Mouse (Mus musculus) heart, embryonic 16.5 days (tissue): Measurements from ENCODE around the gene Lypd8. TPM values are rescaled to one million over a fixed set of nuclear protein-coding genes. Genes with fewer than 3 reads are reported as not detected.
"Not testable (repeated sequence)": the region's sequence is repeated elsewhere in the genome, so short reads cannot be mapped to it uniquely, and the experiment has no call there.

Source experiments
- ATAC-seq: fragments of 200-750 bp; cut with Nextera tagmentation; replicated peaks from 2 replicates; pipeline ENCODE4 v1.8.0; 2017; ENCODE audit warnings: moderate number of reproducible peaks; ENCODE audit not compliant: insufficient read depth, low FRiP score; ENCODE audit errors: extremely low read depth
- H3K27ac ChIP-seq: fragments of 300-500 bp; sonication (generic); 2 replicates; pipeline ENCODE4 v1.5.1; 2014; ENCODE audit warnings: mild to moderate bottlenecking, low read length, control low read depth, moderate library complexity
- H3K27me3 ChIP-seq: fragments of 300-500 bp; sonication (generic); 2 replicates; pipeline ENCODE4 v1.6.1; 2014; ENCODE audit warnings: low read length, mixed read lengths; ENCODE audit not compliant: control insufficient read depth, insufficient read depth
- H3K36me3 ChIP-seq: fragments of 300-500 bp; sonication (generic); 2 replicates; pipeline ENCODE4 v1.6.1; 2014; ENCODE audit not compliant: control insufficient read depth, insufficient read depth
- H3K4me1 ChIP-seq: fragments of 300-500 bp; sonication (generic); 2 replicates; pipeline ENCODE4 v1.6.1; 2014; ENCODE audit warnings: low read length, mixed read lengths; ENCODE audit not compliant: control insufficient read depth, insufficient read depth
- H3K4me2 ChIP-seq: fragments of 300-500 bp; sonication (generic); 2 replicates; pipeline ENCODE4 v1.6.1; 2014; ENCODE audit warnings: low read depth, mild to moderate bottlenecking, control low read depth, low read length
- H3K4me3 ChIP-seq: fragments of 300-500 bp; sonication (generic); 2 replicates; pipeline ENCODE4 v1.5.1; 2014; ENCODE audit warnings: mild to moderate bottlenecking, control low read depth, low read length
- H3K9ac ChIP-seq: fragments of 300-500 bp; sonication (generic); 2 replicates; pipeline ENCODE4 v1.6.1; 2014; ENCODE audit warnings: low read length, control low read depth
- H3K9me3 ChIP-seq: fragments of 300-500 bp; sonication (generic); replicated peaks from 2 replicates; pipeline ENCODE4 v1.6.1; 2016; ENCODE audit warnings: low read length; ENCODE audit not compliant: control insufficient read depth
- whole genome bisulfite sequencing: fragments of 180-500 bp; shearing (Covaris S2); extraction: QIAGEN DNeasy Blood & Tissue Kit; methylation state at CpG from one replicate; pipeline ENCODE4 v1.1.7; 2014; 5-methylcytosine and 5-hydroxymethylcytosine counted together
- polyA plus RNA-seq: library from polyadenylated mRNA; unstranded; fragments of >200 nt; fragmentation: Nextera tagmentation; extraction: Ambion mirVana; gene quantifications from 2 replicates; pipeline ENCODE4 v1.2.1, GENCODE M21; 2015

The Lypd8 gene
- polyA plus RNA-seq, 1 experiment from 2014 or later: 1.4 TPM

- Histone ChIP-seq H3K36me3 (no peaks in the 10 kb centered on the region), H3K9ac (no peak overlapping the region), H3K4me3 (no peak overlapping the region), H3K27me3 (no peaks in the 10 kb centered on the region), H3K9me3 (no peaks in the 10 kb centered on the region), H3K4me2 (no peak overlapping the region), H3K4me1 (no peaks in the 10 kb centered on the region; the same call in 1 of the 2 replicates), H3K27ac (no peak overlapping the region)
- 20% methylated on average over 7 of the region's 7 CpGs for WGBS
- ATAC-seq: no peak
These were observed 25.9 kb upstream of the Lypd8 start for GRCm38 (mm10) chr11:58352681-58353548.

DNA sequence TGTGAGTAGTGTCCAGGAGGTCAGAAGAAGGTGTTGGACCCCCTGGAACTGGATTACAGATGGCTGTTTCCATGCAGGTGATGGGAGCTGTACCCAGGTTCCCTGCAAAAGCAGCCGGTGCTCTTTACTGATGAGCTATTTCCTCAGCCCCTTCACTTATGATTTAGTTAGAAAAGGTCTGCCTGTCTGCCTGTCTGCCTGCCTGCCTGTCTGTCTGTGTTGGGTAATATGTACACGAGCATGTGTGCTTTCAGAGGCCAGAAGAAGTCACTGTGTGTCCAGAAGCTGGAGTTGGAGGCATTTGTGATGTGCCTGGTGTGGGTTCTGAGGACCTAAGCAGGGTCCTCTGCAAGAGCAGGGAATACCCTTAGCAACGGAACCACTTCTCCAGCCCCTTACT, 25.1 kb upstream of the Lypd8 start:
- H3K4me3 ChIP-seq: no peak overlapping the region
- H3K36me3 ChIP-seq: no peaks in the 10 kb centered on the region
- no peaks in the 10 kb centered on the region for H3K27me3 ChIP-seq
- H3K9ac ChIP-seq: no peak overlapping the region
- no peaks in the 10 kb centered on the region for H3K9me3 ChIP-seq
- H3K4me1 ChIP-seq: no peaks in the 10 kb centered on the region; the same call in 1 of the 2 replicates
- WGBS: 60% methylated on average over 3 of the region's 3 CpGs
- ATAC-seq: no peak
- no peak overlapping the region for H3K27ac ChIP-seq
- H3K4me2 ChIP-seq: no peak overlapping the region

- H3K9me3 ChIP-seq: no peaks in the 10 kb centered on the region
- H3K27ac ChIP-seq: no peak overlapping the region
- no peaks in the 10 kb centered on the region for H3K36me3 ChIP-seq
- 47% methylated on average over 10 of the region's 10 CpGs for WGBS
- H3K27me3 ChIP-seq: no peaks in the 10 kb centered on the region
- H3K4me2 ChIP-seq: no peak overlapping the region
- no peaks in the 10 kb centered on the region; the same call in 1 of the 2 replicates for H3K4me1 ChIP-seq
- no peak overlapping the region for H3K4me3 ChIP-seq
- no peak for ATAC-seq
- H3K9ac ChIP-seq: no peak overlapping the region
These were observed 24.4 kb upstream of the Lypd8 start for GRCm38 (mm10) chr11:58354476-58354875.

- no peak for ATAC-seq
- H3K4me2 ChIP-seq: no peak overlapping the region
- 81% methylated on average over 3 of the region's 3 CpGs for WGBS
These were observed 23.9 kb upstream of the Lypd8 start for GRCm38 (mm10) chr11:58354927-58355326.

DNA sequence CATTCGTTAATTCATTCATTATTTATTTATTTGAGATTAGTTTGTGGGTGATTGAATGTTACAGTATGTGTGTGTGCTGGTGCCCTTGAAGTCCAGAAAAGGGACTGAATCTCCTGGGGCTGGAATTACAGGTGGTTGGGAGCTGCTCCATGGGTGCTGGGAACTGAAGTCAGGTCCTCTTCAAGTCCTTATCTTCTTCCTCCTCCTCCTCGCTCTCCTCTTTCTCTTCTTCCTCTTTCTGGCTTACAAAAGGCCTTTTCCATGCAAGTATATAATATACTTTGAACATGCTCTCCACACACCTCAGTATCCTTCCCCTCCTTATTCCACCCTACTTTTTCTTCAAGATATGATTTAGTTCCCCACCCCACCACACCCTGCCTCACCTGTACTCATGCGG, 21.8 kb upstream of the Lypd8 start:
- H3K9ac ChIP-seq: no peak overlapping the region
- no peak overlapping the region for H3K4me3 ChIP-seq
- no peaks in the 10 kb centered on the region for H3K36me3 ChIP-seq
- no peak overlapping the region for H3K27ac ChIP-seq
- no peaks in the 10 kb centered on the region; the same call in 1 of the 2 replicates for H3K4me1 ChIP-seq
- WGBS: 90% methylated on average over 3 of the region's 3 CpGs
- no peak overlapping the region for H3K4me2 ChIP-seq
- no peaks in the 10 kb centered on the region for H3K9me3 ChIP-seq
- H3K27me3 ChIP-seq: no peaks in the 10 kb centered on the region
- ATAC-seq: no peak

More at GRCm38 (mm10) chr11:58354927-58355326, 23.9 kb upstream of the Lypd8 start:
- H3K9ac ChIP-seq: no peak overlapping the region
- no peaks in the 10 kb centered on the region for H3K36me3 ChIP-seq
- H3K9me3 ChIP-seq: no peaks in the 10 kb centered on the region
- H3K4me1 ChIP-seq: no peaks in the 10 kb centered on the region; the same call in 1 of the 2 replicates
- no peaks in the 10 kb centered on the region for H3K27me3 ChIP-seq
- H3K27ac ChIP-seq: no peak overlapping the region
- H3K4me3 ChIP-seq: no peak overlapping the region

DNA sequence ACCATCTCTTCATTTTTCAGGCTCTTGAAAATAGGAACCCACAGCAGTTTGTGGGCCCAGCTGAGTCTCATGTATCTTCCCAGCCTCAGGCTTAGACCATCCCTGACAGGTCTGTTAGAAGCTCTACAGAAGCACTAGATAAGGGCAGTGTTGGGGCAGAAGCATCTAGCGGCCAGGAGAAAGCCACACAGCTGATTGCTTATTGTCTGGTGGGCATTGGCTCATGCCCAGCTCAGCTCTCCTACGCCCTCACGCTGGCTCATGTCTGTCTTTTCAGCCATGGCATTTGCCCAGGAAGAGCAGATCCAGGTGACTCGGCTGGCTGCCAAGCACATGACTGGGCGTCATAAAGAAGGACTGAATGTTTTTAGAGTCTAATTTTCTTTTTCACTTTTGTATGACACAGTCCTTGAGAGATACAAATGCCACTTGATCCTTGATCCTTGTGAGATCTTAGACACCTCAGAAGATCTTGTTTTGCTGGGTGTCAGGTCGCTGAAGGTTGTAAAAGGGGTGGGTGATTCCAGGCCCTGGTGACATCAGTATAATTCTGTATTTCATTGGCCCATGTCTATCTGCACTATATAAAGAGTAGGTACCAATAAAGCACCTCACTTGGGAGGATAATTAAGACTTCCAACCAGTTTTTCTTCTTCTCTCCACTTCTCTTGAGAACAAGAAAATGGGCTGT, 20.9 kb upstream of the Lypd8 start:
- Histone ChIP-seq H3K4me2 (no peak overlapping the region), H3K4me1 (no peaks in the 10 kb centered on the region; the same call in 1 of the 2 replicates), H3K4me3 (no peak overlapping the region), H3K27me3 (no peaks in the 10 kb centered on the region), H3K36me3 (no peaks in the 10 kb centered on the region), H3K9me3 (no peaks in the 10 kb centered on the region), H3K9ac (no peak overlapping the region), H3K27ac (no peak overlapping the region)
- no peak for ATAC-seq
- 66% methylated on average over 6 of the region's 6 CpGs for WGBS

- H3K9me3 ChIP-seq, H3K9ac ChIP-seq: not testable (repeated sequence)
- WGBS: no CpG with 5 or more reads among the region's 6 CpGs
These were observed 16.3 kb upstream of the Lypd8 start for GRCm38 (mm10) chr11:58362562-58362961.

DNA sequence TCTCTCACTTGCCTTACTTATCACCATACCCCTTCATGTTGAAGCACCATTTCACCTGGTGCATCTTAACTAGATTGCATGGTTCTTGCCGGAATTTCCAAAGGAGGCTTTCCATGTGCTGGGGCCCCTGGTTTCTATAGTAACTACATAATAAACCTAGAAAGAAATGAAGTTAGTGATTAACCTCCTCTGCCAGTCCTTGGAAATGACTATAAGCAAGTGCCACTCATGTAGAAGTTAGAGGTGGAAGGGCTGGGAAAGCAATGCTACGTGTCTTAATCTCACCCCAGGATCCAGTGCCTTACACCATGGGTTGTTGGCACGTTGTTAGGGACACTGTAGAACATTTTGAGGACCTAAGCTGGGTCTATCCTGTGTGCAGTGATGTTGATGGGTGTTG, 14.4 kb upstream of the Lypd8 start:
- 67% methylated on average over 3 of the region's 3 CpGs for WGBS
- Histone ChIP-seq H3K27ac (no peak overlapping the region), H3K27me3 (no peaks in the 10 kb centered on the region), H3K4me2 (no peak overlapping the region), H3K9me3 (no peaks in the 10 kb centered on the region), H3K9ac (no peak overlapping the region), H3K4me1 (no peaks in the 10 kb centered on the region), H3K4me3 (no peak overlapping the region), H3K36me3 (no peaks in the 10 kb centered on the region)
- ATAC-seq: no peak

More at GRCm38 (mm10) chr11:58362562-58362961, 16.3 kb upstream of the Lypd8 start:
- H3K36me3 ChIP-seq, ATAC-seq, H3K4me1 ChIP-seq, H3K4me3 ChIP-seq, H3K27me3 ChIP-seq, H3K4me2 ChIP-seq, H3K27ac ChIP-seq: not testable (repeated sequence)

DNA sequence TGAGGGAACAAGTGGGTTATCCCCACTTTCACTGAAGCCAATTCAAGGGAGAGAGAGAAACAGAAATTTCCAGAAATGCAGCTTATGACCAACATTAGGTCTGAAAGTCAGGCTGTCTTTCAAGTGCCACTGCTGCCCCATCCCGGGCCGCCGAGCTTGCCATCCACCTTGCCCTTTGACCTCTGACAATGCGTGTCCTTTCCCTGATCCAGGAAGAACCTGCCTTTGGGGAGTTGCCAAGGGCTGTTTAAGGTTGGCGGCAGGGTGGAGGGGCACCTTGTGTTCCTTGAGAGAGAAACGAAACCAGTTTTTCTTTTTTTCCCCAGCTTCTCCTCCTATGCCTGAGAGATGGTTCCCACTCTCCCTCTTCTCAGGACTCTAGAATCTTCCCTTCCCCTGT, 12.7 kb upstream of the Lypd8 start:
- WGBS: no CpG with 5 or more reads among the region's 6 CpGs
- not testable (repeated sequence) for H3K27me3 ChIP-seq, ATAC-seq, H3K4me3 ChIP-seq, H3K9ac ChIP-seq, H3K4me1 ChIP-seq, H3K9me3 ChIP-seq, H3K4me2 ChIP-seq, H3K27ac ChIP-seq, H3K36me3 ChIP-seq
